Mouse (Mus musculus) midbrain, embryonic 16.5 days (tissue): ENCODE measurements around the gene Tle1. TPM values are rescaled to one million over a fixed set of nuclear protein-coding genes. Genes with fewer than 3 reads are reported as not detected.
A peak's percentile ranks its signal among the peaks of the same experiment; 100 is the strongest.

Experiments
- ATAC-seq: fragments of 200-750 bp; cut with Nextera tagmentation; 2 replicates; pipeline ENCODE4 v1.8.0; 2017; ENCODE audit warnings: moderate TSS enrichment
- H3K27ac ChIP-seq: fragments of 300-500 bp; sonication (generic); 2 replicates; pipeline ENCODE4 v1.5.1; 2014; ENCODE audit warnings: mild to moderate bottlenecking, low read length, mixed read lengths
- H3K27me3 ChIP-seq: fragments of 300-500 bp; sonication (generic); 2 replicates; pipeline ENCODE4 v1.6.1; 2014; ENCODE audit warnings: low read depth, low read length, mixed read lengths; ENCODE audit not compliant: control insufficient read depth, insufficient read depth
- H3K36me3 ChIP-seq: fragments of 300-500 bp; sonication (generic); 2 replicates; pipeline ENCODE4 v1.6.1; 2014; ENCODE audit warnings: mild to moderate bottlenecking, low read length, moderate library complexity, mixed read lengths; ENCODE audit not compliant: control insufficient read depth, insufficient read depth
- H3K4me1 ChIP-seq: fragments of 300-500 bp; sonication (generic); 2 replicates; pipeline ENCODE4 v1.6.1; 2014; ENCODE audit warnings: mild to moderate bottlenecking, low read length, mixed read lengths; ENCODE audit not compliant: control insufficient read depth, insufficient read depth
- H3K4me2 ChIP-seq: fragments of 300-500 bp; sonication (generic); 2 replicates; pipeline ENCODE4 v1.6.1; 2014; ENCODE audit warnings: mild to moderate bottlenecking, low read length, mixed read lengths
- H3K4me3 ChIP-seq: fragments of 300-500 bp; sonication (generic); 2 replicates; pipeline ENCODE4 v1.5.1; 2014; ENCODE audit warnings: low read depth, mild to moderate bottlenecking, low read length, moderate library complexity, mixed read lengths
- H3K9ac ChIP-seq: fragments of 300-500 bp; sonication (generic); 2 replicates; pipeline ENCODE4 v1.6.1; 2014; ENCODE audit warnings: low read depth, low read length, mixed read lengths
- H3K9me3 ChIP-seq: fragments of 300-500 bp; sonication (generic); replicated peaks from 2 replicates; pipeline ENCODE4 v1.6.1; 2014; ENCODE audit warnings: mild to moderate bottlenecking, low read length, mixed read lengths; ENCODE audit not compliant: control insufficient read depth, poor library complexity, severe bottlenecking
- WGBS: fragments of 180-500 bp; shearing (Covaris S2); extraction: QIAGEN DNeasy Blood & Tissue Kit; methylation state at CpG from one replicate; pipeline ENCODE4 v1.1.7; 2014; 5-methylcytosine and 5-hydroxymethylcytosine counted together
- polyA plus RNA-seq: library from polyadenylated mRNA; unstranded; fragments of >200 nt; fragmentation: Nextera tagmentation; extraction: Ambion mirVana; gene quantifications from 2 replicates; pipeline ENCODE4 v1.2.1, GENCODE M21; 2015

The Tle1 gene
- polyA plus RNA-seq, 1 experiment from 2014 or later: 26.3 TPM

DNA sequence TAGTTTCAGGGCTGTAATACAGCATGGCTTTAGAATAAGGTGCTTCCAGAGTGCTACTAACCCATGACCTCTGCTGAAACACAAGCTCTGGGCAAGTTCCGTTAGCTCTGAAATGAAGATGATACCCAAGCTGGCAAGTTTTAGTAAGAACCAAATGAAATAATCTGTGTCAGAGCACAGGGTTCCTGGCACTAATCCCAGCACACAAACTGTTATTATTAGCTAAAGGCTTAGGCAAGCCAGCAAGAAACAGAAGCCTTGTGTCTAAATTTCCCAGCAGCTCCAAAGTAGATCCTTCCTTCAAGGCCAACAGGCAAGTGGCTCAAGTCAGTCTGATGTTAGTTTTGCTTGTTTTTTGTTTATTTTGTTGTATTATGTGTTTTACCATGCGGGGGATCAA is 56.2 kb downstream of the Tle1 start:
- no peaks in the 10 kb centered on the region; the same call in 1 of the 2 replicates for H3K36me3 ChIP-seq
- no peak overlapping the region for H3K4me3 ChIP-seq
- H3K4me1 ChIP-seq: peaks cover 9% of the 10 kb centered on the region
- no peak overlapping the region for H3K27ac ChIP-seq
- 84% methylated on average over 2 of the region's 2 CpGs for WGBS
- no peak for ATAC-seq
- no peaks in the 10 kb centered on the region for H3K9me3 ChIP-seq
- H3K9ac ChIP-seq: no peak overlapping the region
- no peaks in the 10 kb centered on the region for H3K27me3 ChIP-seq
- no peak overlapping the region for H3K4me2 ChIP-seq

DNA sequence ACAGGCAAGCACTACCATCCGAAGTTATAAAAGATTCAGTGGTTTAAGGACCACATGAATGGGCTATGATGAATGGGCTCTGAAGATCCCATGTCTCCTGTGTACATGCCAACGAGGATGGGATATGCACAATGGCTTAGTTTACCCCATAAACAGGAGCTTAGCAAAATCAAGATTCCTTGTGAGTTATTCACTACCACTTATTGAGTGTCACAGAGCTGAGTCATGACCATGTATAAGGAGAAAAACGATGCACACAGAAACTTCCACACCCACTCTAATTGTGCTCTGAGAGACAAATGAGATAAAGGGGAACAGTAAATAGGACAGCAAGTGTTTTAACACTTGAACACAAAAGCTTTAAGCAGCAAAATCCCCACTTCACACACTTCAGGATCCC is 60.0 kb downstream of the Tle1 start:
- WGBS: 79% methylated on average over 3 of the region's 3 CpGs
- no peak overlapping the region for H3K4me2 ChIP-seq
- no peaks in the 10 kb centered on the region for H3K9me3 ChIP-seq
- no peaks in the 10 kb centered on the region for H3K4me1 ChIP-seq
- H3K27me3 ChIP-seq: no peaks in the 10 kb centered on the region
- ATAC-seq: no peak
- H3K9ac ChIP-seq: no peak overlapping the region
- no peak overlapping the region for H3K27ac ChIP-seq
- H3K36me3 ChIP-seq: peaks cover 7% of the 10 kb centered on the region
- no peak overlapping the region for H3K4me3 ChIP-seq

DNA sequence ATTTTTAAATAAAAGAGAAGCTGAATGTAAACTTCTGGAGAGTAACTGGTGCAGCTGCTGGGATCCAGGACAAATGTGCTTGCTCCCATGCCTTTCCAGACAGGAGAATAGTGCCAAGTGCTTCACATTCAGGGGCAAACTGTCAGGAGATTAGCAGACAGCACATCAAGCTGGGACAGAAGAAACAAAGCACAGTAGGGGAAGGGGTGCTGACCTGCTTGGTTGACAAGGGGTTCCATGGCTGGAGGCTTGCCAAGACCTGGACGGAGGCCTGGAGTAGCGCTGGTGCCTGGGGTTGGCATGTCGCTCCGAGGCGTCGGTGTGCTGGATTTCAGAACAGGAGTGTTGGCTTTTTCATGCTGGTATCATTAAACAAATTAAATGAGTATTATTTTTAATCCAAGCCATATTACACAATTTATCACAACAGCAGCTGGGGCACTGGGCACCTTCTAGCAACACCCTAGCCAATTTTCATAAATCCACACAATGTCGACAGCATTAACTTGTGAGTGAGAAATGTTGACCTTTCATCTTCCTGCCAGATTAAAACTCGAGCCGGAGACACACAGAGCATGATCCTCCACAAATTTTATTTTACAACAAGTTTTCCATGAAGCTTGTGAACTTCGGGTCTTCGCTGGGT is 61.1 kb downstream of the Tle1 start:
- Histone ChIP-seq H3K4me3 (no peak overlapping the region), H3K4me2 (no peak overlapping the region), H3K27me3 (no peaks in the 10 kb centered on the region), H3K9me3 (no peaks in the 10 kb centered on the region), H3K9ac (no peak overlapping the region), H3K4me1 (no peaks in the 10 kb centered on the region), H3K36me3 (peaks cover 9% of the 10 kb centered on the region), H3K27ac (no peak overlapping the region)
- 66% methylated on average over 11 of the region's 11 CpGs for WGBS
- peak; percentile 79 for ATAC-seq

DNA sequence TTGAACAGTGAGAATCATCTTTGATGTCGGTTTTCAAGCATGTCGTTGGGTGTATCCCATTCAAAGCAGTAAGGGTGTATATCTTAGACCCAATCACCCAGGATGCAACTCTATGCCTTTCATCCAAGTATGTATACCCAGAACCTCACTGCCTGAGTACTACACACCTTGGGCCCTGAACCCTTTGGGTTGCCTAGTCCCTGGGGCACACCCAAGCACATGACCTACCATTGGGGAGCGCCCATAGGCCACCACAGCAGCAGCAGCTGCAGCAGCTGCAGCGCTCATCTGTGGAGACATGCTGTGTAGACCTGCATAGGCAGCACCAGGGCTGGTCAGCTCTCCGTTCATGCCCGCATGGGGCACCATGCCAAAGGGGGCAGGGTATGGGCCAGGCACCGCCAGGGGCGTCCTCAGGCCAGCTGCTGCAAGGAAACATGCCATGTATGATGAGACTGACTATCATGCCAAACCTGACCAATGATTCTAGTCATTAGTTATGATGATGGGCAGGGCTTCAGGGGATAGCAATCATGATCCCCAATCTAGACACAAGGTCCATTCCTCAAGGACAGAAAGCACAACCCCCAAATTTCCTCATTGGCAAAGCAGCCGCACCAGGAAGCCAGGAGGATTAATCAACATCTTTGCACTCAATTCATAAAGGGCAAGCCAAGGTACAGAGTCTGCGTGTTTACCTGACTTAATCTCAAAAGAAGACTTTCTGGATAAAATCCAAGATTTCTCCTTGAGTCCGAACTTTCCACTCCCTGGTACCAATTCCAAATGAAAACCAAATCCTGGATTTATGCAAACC is 62.2 kb downstream of the Tle1 start:
- Histone ChIP-seq H3K27me3 (no peaks in the 10 kb centered on the region), H3K9me3 (no peaks in the 10 kb centered on the region), H3K4me2 (no peak overlapping the region), H3K27ac (no peak overlapping the region), H3K36me3 (peaks cover 13% of the 10 kb centered on the region), H3K4me3 (no peak overlapping the region), H3K4me1 (no peaks in the 10 kb centered on the region), H3K9ac (no peak overlapping the region)
- WGBS: 92% methylated on average over 11 of the region's 11 CpGs
- peak; percentile 71 for ATAC-seq

DNA sequence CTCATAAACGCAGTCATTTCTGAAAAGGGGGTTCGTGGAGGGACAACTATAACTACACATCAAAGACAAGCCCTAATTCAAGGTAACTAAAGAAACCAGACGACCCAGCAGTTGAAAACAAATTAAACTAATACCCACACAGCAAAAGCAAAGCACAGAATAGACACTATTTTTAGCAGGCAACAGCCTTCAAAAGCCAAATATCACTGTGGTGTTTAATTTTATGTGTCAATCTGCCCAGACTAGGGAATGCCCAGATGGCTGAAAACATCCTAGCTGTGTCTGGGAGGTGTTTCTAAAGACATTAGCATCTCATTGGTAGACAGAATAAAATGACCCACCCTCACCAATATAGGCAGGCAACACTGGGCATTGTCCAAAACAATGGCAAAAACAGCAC is 68.1 kb downstream of the Tle1 start:
- H3K4me2 ChIP-seq: no peak overlapping the region
- 84% methylated on average over 3 of the region's 3 CpGs for WGBS

DNA sequence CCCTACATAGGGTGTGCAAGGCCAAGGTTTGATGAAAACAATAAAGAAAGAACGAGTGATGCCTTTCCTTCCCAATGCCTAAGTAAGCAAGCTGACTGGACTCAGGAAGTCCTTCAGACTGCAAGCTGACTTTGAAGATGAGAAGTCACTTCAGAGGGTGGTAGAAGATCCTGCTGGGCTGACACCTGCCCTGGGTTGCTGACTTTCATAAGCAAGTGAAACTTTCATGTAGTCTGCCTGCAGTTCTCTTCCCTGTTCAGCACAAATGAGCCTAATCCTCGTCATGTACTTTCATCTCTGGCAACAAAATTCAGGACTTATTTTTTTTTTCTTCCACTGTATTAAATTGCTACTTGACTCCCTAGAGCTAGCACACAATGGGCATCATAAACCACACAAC is 73.1 kb downstream of the Tle1 start:
- WGBS: 76% methylated on average over 2 of the region's 2 CpGs
- H3K4me2 ChIP-seq: no peak overlapping the region
- peaks cover 5% of the 10 kb centered on the region; the same call in 1 of the 2 replicates for H3K36me3 ChIP-seq
- no peak; the same call in 1 of the 2 replicates for ATAC-seq
- H3K9me3 ChIP-seq: no peaks in the 10 kb centered on the region
- no peak overlapping the region for H3K27ac ChIP-seq
- H3K4me1 ChIP-seq: no peaks in the 10 kb centered on the region
- H3K27me3 ChIP-seq: no peaks in the 10 kb centered on the region
- H3K9ac ChIP-seq: no peak overlapping the region
- H3K4me3 ChIP-seq: no peak overlapping the region

More for the DNA sequence above, 68.1 kb downstream of the Tle1 start:
- ATAC-seq: no peak
- Histone ChIP-seq H3K9ac (no peak overlapping the region), H3K36me3 (peaks cover 11% of the 10 kb centered on the region), H3K27me3 (no peaks in the 10 kb centered on the region), H3K27ac (no peak overlapping the region), H3K4me3 (no peak overlapping the region), H3K4me1 (no peaks in the 10 kb centered on the region), H3K9me3 (no peaks in the 10 kb centered on the region)

DNA sequence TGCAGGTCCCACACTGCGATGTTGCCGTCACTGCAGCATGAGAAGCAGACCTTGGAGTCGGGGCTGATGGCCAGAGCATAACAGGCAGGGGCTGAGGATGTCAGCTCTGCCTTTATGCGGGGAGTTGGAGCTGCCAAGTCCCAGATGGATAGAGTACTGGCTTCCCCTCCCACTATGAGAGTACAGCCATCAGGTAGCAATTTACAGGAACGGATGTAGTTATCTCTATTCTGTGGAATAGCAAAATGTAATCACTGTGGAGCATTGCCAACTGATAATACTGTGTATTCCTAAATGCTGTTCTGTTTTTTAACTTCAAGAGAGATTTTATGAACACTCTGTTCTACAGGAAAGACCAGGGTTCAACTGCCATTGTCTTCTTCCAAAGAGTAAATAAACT is 75.9 kb downstream of the Tle1 start:
- WGBS: 94% methylated on average over 5 of the region's 5 CpGs
- Histone ChIP-seq H3K4me2 (no peak overlapping the region), H3K9ac (no peak overlapping the region), H3K4me3 (no peak overlapping the region), H3K27me3 (no peaks in the 10 kb centered on the region), H3K27ac (no peak overlapping the region), H3K4me1 (no peaks in the 10 kb centered on the region), H3K9me3 (no peaks in the 10 kb centered on the region), H3K36me3 (peaks cover 7% of the 10 kb centered on the region)
- no peak for ATAC-seq

DNA sequence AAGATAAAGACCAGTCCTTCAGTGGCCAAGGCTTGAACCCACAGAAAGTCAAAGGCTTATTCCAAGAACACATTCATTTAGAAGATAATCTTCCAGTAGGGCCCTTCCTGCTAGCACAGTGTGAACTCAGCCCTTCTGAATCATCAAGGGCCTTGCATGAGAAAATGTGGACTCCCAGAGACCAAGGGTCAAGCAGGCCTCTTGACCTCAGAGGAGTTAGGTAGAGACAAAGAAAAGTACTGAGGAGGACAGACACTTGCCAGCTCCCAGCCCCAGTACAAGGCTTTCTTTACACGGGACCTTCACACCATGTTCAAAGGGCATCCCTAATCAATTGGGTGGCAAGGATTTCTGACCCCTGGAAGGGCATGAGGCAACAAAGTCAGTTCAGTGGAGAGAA is 77.9 kb downstream of the Tle1 start:
- Histone ChIP-seq H3K4me2 (no peak overlapping the region), H3K36me3 (peaks cover 9% of the 10 kb centered on the region), H3K4me1 (no peaks in the 10 kb centered on the region), H3K27me3 (no peaks in the 10 kb centered on the region), H3K4me3 (no peak overlapping the region), H3K9ac (no peak overlapping the region), H3K9me3 (no peaks in the 10 kb centered on the region), H3K27ac (no peak overlapping the region)
- WGBS: 24% methylated on average over 1 of the region's 1 CpGs
- no peak for ATAC-seq

DNA sequence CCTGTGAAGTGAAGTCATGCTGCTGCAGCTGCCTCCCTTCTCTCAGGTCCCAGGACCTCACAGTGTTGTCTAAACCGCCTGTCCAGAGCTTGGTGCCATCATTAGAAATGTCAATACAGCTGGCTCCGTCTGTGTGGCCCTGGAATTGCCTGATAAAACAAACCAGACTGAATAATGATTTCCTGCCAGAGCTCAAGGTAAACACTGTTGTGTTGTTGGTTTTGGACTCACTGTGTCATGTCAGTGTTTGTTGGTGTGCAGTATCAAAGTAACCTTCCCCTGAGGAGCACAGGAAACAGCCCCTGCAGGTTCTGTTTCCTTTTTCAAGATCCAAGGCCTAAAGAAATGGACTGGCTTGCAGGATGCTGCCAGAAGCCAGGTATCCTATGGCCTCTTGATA is 78.4 kb downstream of the Tle1 start:
- Histone ChIP-seq H3K27ac (no peak overlapping the region), H3K9ac (no peak overlapping the region), H3K4me2 (no peak overlapping the region), H3K27me3 (no peaks in the 10 kb centered on the region), H3K9me3 (no peaks in the 10 kb centered on the region), H3K4me3 (no peak overlapping the region), H3K4me1 (no peaks in the 10 kb centered on the region), H3K36me3 (peaks cover 10% of the 10 kb centered on the region)
- WGBS: 73% methylated on average over 2 of the region's 2 CpGs
- ATAC-seq: no peak
